Mouse (Mus musculus) heart, embryonic 11.5 days (tissue): ENCODE data around the gene Rap1a. TPM values are rescaled to one million over a fixed set of nuclear protein-coding genes. Genes with fewer than 3 reads are reported as not detected.

Source experiments
- ATAC-seq: fragments of 200-750 bp; cut with Nextera tagmentation; replicated peaks from 2 replicates; pipeline ENCODE4 v1.8.0; 2017; ENCODE audit warnings: moderate library complexity; ENCODE audit not compliant: insufficient number of reproducible peaks, low FRiP score, low TSS enrichment
- H3K27ac ChIP-seq: fragments of 300-500 bp; sonication (generic); 2 replicates; pipeline ENCODE4 v1.5.1; 2014; ENCODE audit warnings: mild to moderate bottlenecking, low read depth, low read length
- H3K27me3 ChIP-seq: fragments of 300-500 bp; sonication (generic); 2 replicates; pipeline ENCODE4 v1.6.1; 2014; ENCODE audit warnings: mild to moderate bottlenecking, low read length, mixed read lengths; ENCODE audit not compliant: control insufficient read depth, insufficient read depth
- H3K36me3 ChIP-seq: fragments of 300-500 bp; sonication (generic); 2 replicates; pipeline ENCODE4 v1.6.1; 2014; ENCODE audit warnings: mild to moderate bottlenecking, low read length, moderate library complexity, mixed read lengths; ENCODE audit not compliant: control insufficient read depth, insufficient read depth
- H3K4me1 ChIP-seq: fragments of 300-500 bp; sonication (generic); 2 replicates; pipeline ENCODE4 v1.6.1; 2014; ENCODE audit warnings: low read length; ENCODE audit not compliant: control insufficient read depth, insufficient read depth
- H3K4me2 ChIP-seq: fragments of 300-500 bp; sonication (generic); 2 replicates; pipeline ENCODE4 v1.6.1; 2014; ENCODE audit warnings: mild to moderate bottlenecking, moderate library complexity
- H3K4me3 ChIP-seq: fragments of 300-500 bp; sonication (generic); 2 replicates; pipeline ENCODE4 v1.5.1; 2014; ENCODE audit warnings: low read depth, low read length
- H3K9ac ChIP-seq: fragments of 300-500 bp; sonication (generic); 2 replicates; pipeline ENCODE4 v1.6.1; 2014; ENCODE audit warnings: mild to moderate bottlenecking, low read depth, low read length, moderate library complexity
- H3K9me3 ChIP-seq: fragments of 300-500 bp; sonication (generic); replicated peaks from 2 replicates; pipeline ENCODE4 v1.6.1; 2016; ENCODE audit warnings: low read length; ENCODE audit not compliant: control insufficient read depth
- WGBS: fragments of 180-500 bp; shearing (Covaris S2); extraction: QIAGEN DNeasy Blood & Tissue Kit; methylation state at CpG from one replicate; pipeline ENCODE4 v1.1.7; 2014; ENCODE audit not compliant: insufficient replicate concordance; 5-methylcytosine and 5-hydroxymethylcytosine counted together
- polyA plus RNA-seq: library from polyadenylated mRNA; unstranded; fragments of >200 nt; fragmentation: Nextera tagmentation; extraction: Ambion mirVana; gene quantifications from 2 replicates; pipeline ENCODE4 v1.2.1, GENCODE M21; 2014

Gene Rap1a
- polyA plus RNA-seq, 1 experiment from 2014 or later = 77.5 TPM

- WGBS = 29% methylated on average over 20 of the region's 20 CpGs
- Histone ChIP-seq H3K4me1 (peaks cover 29% of the 10 kb centered on the region), H3K4me2 (peak overlapping the region; percentile 51), H3K27ac (peak overlapping the region; percentile 92), H3K4me3 (peak overlapping the region; percentile 11; the same call in 1 of the 2 replicates), H3K36me3 (no peaks in the 10 kb centered on the region), H3K9ac (peak overlapping the region; percentile 68), H3K27me3 (peaks cover 11% of the 10 kb centered on the region; the same call in 1 of the 2 replicates), H3K9me3 (no peaks in the 10 kb centered on the region)
- ATAC-seq = peak; percentile 69; the same call in 1 of the 2 replicates
These were observed 105.4 kb downstream of the Rap1a start for GRCm38 (mm10) chr3:105695476-105696386.

DNA sequence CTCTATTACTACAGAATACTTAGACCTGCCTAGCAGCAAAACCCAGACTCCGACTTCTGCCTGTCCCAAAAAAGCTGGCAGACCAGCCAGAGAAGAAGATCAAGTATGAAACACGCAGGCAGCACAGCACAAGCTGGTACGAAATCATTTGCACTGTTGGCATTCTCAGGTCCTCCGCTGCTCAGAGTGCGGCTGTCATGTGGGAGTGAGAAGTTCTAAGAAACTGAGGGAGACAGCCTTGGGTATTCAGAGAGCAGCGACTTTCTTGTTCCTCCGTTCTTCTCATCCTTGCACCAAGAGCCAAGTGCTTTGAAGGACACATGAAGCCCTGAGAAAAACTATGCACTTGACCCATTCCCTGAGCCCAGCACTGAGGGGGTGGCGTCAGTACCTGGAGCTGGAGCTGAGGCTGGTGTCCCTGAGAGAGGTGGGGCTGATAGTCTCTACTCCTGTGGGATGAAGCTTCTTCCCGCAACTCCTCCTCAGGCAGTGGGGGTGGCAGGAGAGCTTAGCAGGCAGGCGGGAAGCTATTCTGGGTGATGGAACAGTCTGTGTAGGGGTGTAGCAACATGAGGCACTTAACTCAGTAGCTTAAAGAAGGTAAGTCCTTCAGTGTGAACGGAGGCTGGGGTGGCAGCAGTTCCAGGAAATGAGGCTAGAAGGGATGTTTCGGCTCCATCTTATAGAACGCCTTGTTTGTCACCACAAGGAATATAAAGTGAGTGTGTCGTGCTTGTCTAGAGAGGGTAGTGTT, 107.6 kb downstream of the Rap1a start:
- no peak overlapping the region for H3K27ac ChIP-seq

DNA sequence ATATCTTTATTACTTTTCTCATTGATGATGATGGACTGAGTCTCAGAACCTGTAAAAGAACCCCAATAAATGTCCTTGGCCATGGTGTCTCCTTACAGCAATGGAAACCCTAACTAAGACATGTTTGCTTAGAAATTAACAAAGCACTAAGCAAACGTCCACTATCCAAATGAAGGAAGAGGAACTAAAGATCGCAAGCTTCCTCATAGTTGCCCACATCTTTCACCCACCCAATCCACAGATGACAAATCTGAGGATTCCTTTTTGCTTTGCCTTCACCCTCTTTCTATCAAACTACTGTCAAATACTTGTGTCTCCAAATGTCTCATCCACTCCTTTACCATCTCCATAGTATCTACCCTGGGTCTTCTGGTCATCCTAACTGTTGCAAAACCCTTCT, 112.6 kb downstream of the Rap1a start:
- Histone ChIP-seq H3K27me3 (peaks cover 4% of the 10 kb centered on the region; the same call in 1 of the 2 replicates), H3K4me3 (no peak overlapping the region), H3K4me2 (no peak overlapping the region), H3K9ac (no peak overlapping the region), H3K9me3 (no peaks in the 10 kb centered on the region), H3K27ac (no peak overlapping the region), H3K36me3 (no peaks in the 10 kb centered on the region), H3K4me1 (peaks cover 8% of the 10 kb centered on the region)
- 88% methylated on average over 2 of the region's 2 CpGs for WGBS
- no peak for ATAC-seq

More for the DNA sequence above, 107.6 kb downstream of the Rap1a start:
- Histone ChIP-seq H3K4me1 (peaks cover 19% of the 10 kb centered on the region), H3K4me2 (no peak overlapping the region), H3K27me3 (peaks cover 11% of the 10 kb centered on the region; the same call in 1 of the 2 replicates), H3K4me3 (no peak overlapping the region), H3K36me3 (no peaks in the 10 kb centered on the region), H3K9me3 (no peaks in the 10 kb centered on the region), H3K9ac (no peak overlapping the region)
- ATAC-seq = no peak
- 55% methylated on average over 14 of the region's 14 CpGs for WGBS

DNA sequence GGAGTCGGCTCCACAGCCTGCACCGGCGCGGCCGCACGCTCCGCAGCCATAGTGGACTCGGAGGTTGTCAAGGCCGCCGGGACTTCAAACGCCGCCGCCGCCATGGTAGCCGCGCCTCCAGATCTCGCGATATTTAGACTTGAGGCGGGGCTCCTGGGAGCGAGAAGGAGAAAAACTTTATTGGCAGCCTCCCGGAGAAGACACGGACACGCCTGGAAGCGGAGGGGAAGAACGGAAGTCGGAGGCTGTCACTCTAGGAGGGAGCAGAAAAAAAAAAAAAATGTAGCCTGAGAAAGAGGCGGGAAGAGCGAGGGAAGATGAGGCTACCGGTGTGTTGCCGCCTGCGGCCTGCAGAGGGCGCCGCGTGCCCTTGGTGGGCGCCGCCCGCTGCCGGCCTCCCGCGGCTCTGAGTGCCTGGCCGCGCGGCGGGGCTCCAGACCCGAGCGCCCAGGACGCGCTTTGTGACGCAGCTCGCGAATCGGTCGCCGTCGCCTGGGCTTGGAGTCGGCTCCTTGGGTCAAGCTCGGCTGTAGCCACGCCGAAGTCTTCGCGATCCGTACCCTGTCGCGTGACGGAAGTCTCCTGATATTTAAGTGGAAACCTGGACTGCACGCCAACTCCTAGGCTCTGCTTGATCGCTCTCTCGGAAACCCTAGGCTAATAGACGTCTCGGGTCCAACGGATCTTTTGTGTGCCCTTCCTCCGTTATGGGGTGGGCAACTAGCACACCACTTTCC, 113.6 kb downstream of the Rap1a start, which contains the start of gene Ddx20:
Gene Ddx20 (minus strand): TSS at position 251 of the 737 bp plus-strand sequence.
- Histone ChIP-seq H3K27me3 (no peaks in the 10 kb centered on the region), H3K27ac (peak within 1 kb of the TSS; percentile 77), H3K4me2 (peak within 1 kb of the TSS; percentile 83), H3K4me3 (peak within 1 kb of the TSS; percentile 91), H3K9me3 (no peaks in the 10 kb centered on the region), H3K36me3 (peaks cover 4% of the 10 kb centered on the region; the same call in 1 of the 2 replicates), H3K9ac (peak within 1 kb of the TSS; percentile 96), H3K4me1 (peaks cover 6% of the 10 kb centered on the region; the same call in 1 of the 2 replicates)
- WGBS = under 1% methylated on average over 72 of the region's 72 CpGs
- peak; percentile 93 for ATAC-seq

GRCm38 (mm10) chr3:105686394-105687323, 114.5 kb downstream of the Rap1a start:
- peak; percentile 68 for ATAC-seq
- peak overlapping the region; percentile 96 for H3K9ac ChIP-seq

GRCm38 (mm10) chr3:105680346-105680745, 120.8 kb downstream of the Rap1a start:
- Histone ChIP-seq H3K27me3 (no peaks in the 10 kb centered on the region), H3K4me1 (no peaks in the 10 kb centered on the region), H3K9me3 (no peaks in the 10 kb centered on the region), H3K4me2 (no peak overlapping the region), H3K4me3 (no peak overlapping the region), H3K27ac (no peak overlapping the region), H3K36me3 (peaks cover 15% of the 10 kb centered on the region; the same call in 1 of the 2 replicates), H3K9ac (no peak overlapping the region)
- ATAC-seq = no peak
- WGBS = 91% methylated on average over 7 of the region's 7 CpGs

More at GRCm38 (mm10) chr3:105686394-105687323, 114.5 kb downstream of the Rap1a start:
- H3K36me3 ChIP-seq = peaks cover 4% of the 10 kb centered on the region; the same call in 1 of the 2 replicates
- H3K9me3 ChIP-seq = no peaks in the 10 kb centered on the region
- no peaks in the 10 kb centered on the region for H3K27me3 ChIP-seq
- H3K4me1 ChIP-seq = peaks cover 6% of the 10 kb centered on the region; the same call in 1 of the 2 replicates
- 8% methylated on average over 60 of the region's 60 CpGs for WGBS
- H3K27ac ChIP-seq = peak overlapping the region; percentile 77
- peak overlapping the region; percentile 83 for H3K4me2 ChIP-seq
- H3K4me3 ChIP-seq = peak overlapping the region; percentile 91
